Mouse (Mus musculus) heart, adult 18-20 months (tissue): ENCODE measurements at regions not wholly inside any gene's neighbourhood (a gene's known extent, or its start where the extent isn't known, plus 50 kb on each side); places are given as distances from the start of the nearest gene placed in this dataset.

Source experiments
- DNase-seq, 2 experiments: peaks; one replicate each; pipeline ENCODE4 v3.0.0; 2021 to 2022; ENCODE audit warnings: mixed read lengths in 1 of 2

- peak; percentile 24 to 65 for DNase-seq
These were observed 104.4 kb upstream of the Glra1 start for GRCm38 (mm10) chr11:55712350-55712749.

DNA sequence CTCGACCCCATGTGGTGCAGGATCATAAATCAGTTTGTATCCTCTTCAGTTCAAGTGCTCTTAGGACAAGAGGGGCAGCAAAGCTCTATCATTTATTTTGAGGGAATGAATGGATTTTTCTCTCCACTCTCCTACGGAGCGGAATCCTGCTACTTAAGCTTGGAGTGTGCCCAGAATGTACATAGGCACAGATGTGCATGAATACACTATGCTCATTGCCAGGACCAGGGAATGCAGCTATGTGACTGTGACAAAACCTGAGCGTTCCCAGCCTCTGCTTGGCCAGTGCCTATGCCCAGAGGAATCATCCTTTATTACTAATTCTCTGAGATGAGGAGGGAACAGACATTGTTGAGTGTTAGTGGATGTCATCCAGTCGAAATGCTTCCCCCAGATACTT, 99.5 kb upstream of the Glra1 start:
- no peak for DNase-seq

- DNase-seq, result no peak
These were observed 93.9 kb upstream of the Glra1 start for GRCm38 (mm10) chr11:55701921-55702320.

DNA sequence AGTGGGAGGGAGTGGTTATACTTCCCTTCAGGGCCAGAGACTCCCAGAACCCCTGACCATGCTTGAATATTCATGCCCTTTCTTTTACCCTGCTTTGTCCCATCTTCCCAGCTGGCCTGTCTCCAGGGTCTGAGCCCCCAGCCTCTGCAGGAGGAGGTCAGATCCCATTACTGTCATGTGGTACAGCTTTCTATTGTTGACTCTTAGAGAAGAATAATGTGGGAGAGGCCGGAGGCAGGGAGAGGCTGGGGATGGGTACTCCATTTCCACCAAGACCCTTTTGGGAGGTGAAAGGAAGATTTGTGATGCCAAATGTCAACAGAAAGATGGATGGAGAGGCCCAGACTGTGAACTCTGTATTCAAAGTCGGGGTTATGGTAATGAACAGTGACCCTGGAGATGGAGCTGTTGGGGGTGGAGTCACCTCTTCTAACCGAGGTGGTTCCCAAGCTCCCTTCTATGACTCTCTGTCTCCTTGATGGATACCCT, 77.1 kb upstream of the Glra1 start:
- DNase-seq, result no peak

DNA sequence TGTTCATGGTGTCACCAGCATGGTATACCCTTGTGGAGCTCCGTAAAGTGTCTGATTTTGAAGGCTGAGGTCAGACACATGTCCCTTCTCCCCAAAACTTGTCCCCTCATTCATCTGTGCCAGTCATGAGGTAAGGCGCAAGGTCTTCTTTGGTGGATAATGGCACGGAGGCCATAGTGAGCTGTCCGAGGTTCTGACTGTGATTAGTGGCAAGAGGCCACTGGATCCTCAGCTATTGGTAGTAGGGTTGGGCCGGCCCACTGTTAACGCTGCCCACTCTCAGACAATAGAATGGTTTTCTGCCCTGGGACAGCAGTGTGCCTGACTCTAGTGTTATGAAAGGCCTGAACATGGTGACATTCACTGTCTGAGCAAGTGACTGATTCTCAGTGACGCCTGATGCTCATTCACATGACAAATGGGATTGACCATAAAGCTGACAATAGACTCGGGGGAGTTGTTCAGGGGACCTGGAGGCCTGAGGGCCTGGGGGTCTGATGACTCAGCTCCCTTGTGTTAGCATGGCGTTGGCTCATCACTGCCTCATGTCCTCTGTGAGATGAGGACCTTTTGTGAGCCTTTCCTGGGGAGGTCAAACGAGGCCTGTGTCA, 74.5 kb upstream of the Glra1 start:
- no peak for DNase-seq

- no peak for DNase-seq
These were observed 73.4 kb upstream of the Glra1 start for GRCm38 (mm10) chr11:55681226-55681980.

DNA sequence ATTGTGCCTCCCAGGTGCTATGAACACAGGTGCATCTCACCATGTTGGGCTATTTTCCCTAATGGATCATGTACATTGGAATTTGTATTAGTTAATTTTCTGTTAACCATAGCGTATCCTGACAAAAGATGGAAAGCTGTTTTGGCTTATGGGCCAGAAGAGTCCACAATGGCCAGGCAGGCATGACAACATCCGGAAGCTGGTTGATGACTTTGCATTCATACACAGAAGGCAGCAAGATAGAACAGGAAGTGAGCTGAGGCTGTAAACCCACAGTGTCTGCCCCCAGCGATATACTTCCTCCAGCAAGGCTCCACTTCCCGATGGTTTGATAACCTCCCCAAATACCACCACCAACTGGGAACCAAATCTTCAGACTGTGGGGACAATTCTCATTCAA, 55.1 kb upstream of the Glra1 start:
- DNase-seq, result no peak

- DNase-seq, result no peak
These were observed 54.3 kb upstream of the Glra1 start for GRCm38 (mm10) chr11:55662283-55662682.
